Mouse (Mus musculus) hindbrain, embryonic 10.5 days (tissue): ENCODE measurements at regions not wholly inside any gene's neighbourhood (a gene's known extent, or its start where the extent isn't known, plus 50 kb on each side); places are given as distances from the start of the nearest gene placed in this dataset.

ENCODE experiments used
- DNase-seq: peaks from one replicate; pipeline ENCODE4 v3.0.0-alpha.2; 2017; ENCODE audit warnings: low spot score
- H3K27ac ChIP-seq: fragments of 300-500 bp; sonication (generic); 2 replicates; pipeline ENCODE4 v1.5.1; 2016; ENCODE audit warnings: mild to moderate bottlenecking, moderate library complexity
- H3K27me3 ChIP-seq: fragments of 300-500 bp; sonication (generic); 2 replicates; pipeline ENCODE4 v1.6.1; 2016; ENCODE audit warnings: mild to moderate bottlenecking; ENCODE audit not compliant: poor library complexity, insufficient read depth, severe bottlenecking
- H3K36me3 ChIP-seq: fragments of 300-500 bp; sonication (generic); 2 replicates; pipeline ENCODE4 v1.6.1; 2016; ENCODE audit warnings: mild to moderate bottlenecking, moderate library complexity
- H3K4me1 ChIP-seq: fragments of 300-500 bp; sonication (generic); replicated peaks from 2 replicates; pipeline ENCODE4 v1.6.1; 2016; ENCODE audit warnings: mild to moderate bottlenecking
- H3K4me3 ChIP-seq: fragments of 300-500 bp; sonication (generic); 2 replicates; pipeline ENCODE4 v1.5.1; 2016; ENCODE audit warnings: mild to moderate bottlenecking, moderate library complexity
- H3K9me3 ChIP-seq: fragments of 300-500 bp; sonication (generic); 2 replicates; pipeline ENCODE4 v1.6.1; 2016; ENCODE audit warnings: mild to moderate bottlenecking, moderate library complexity
- WGBS: fragments of 180-500 bp; shearing (Covaris S2); methylation state at CpG from one replicate; pipeline ENCODE4 v1.1.7; 2016; 5-methylcytosine and 5-hydroxymethylcytosine counted together

- no peaks in the 10 kb centered on the region for H3K27me3 ChIP-seq
- H3K36me3 ChIP-seq = no peaks in the 10 kb centered on the region
- H3K4me3 ChIP-seq = no peak overlapping the region
- no peaks in the 10 kb centered on the region for H3K9me3 ChIP-seq
- peaks cover 53% of the 10 kb centered on the region for H3K4me1 ChIP-seq
- no peak overlapping the region for H3K27ac ChIP-seq
- 88% methylated on average over 2 of the region's 2 CpGs for WGBS
- no peak for DNase-seq
These were observed 779.4 kb upstream of the Car8 start for GRCm38 (mm10) chr4:9018236-9018635.

DNA sequence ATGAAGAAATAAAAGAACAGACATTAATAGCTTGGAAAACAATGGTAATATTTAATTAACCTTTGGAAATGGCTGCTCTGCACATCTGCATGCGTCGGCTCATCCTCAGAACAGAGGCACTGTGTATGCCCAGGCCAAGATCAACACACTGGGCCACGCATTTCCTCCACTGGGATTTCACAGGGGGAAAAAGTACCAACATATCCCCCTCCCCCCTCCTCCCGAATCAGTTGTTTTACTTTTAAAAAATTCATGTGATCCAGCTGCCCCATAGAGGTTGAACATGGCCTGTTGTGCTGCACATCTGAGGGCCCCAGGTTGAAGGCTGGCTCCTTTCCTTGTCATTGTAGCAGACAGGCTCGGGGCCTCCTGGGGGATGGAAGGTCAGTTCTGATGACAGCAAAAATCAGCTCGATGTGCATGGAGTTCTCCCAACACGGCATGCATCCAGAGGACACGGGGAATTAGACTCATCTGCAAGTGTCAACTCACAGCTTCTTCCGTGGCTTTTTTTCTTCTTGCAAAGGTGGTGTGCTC, 777.7 kb upstream of the Car8 start:
- DNase-seq = no peak
- peak overlapping the region; percentile 83 for H3K27ac ChIP-seq

GRCm38 (mm10) chr4:9015528-9016503, 777.0 kb upstream of the Car8 start:
- H3K27me3 ChIP-seq = no peaks in the 10 kb centered on the region
- H3K4me3 ChIP-seq = no peak overlapping the region
- peak overlapping the region; percentile 83 for H3K27ac ChIP-seq
- no peaks in the 10 kb centered on the region for H3K36me3 ChIP-seq
- DNase-seq = peak; percentile 43
- 22% methylated on average over 14 of the region's 14 CpGs for WGBS
- H3K4me1 ChIP-seq = peaks cover 61% of the 10 kb centered on the region
- H3K9me3 ChIP-seq = no peaks in the 10 kb centered on the region

More for the DNA sequence above, 777.7 kb upstream of the Car8 start:
- 54% methylated on average over 9 of the region's 9 CpGs for WGBS
- H3K4me3 ChIP-seq = no peak overlapping the region
- no peaks in the 10 kb centered on the region for H3K9me3 ChIP-seq
- H3K36me3 ChIP-seq = no peaks in the 10 kb centered on the region
- H3K27me3 ChIP-seq = no peaks in the 10 kb centered on the region
- peaks cover 54% of the 10 kb centered on the region for H3K4me1 ChIP-seq

DNA sequence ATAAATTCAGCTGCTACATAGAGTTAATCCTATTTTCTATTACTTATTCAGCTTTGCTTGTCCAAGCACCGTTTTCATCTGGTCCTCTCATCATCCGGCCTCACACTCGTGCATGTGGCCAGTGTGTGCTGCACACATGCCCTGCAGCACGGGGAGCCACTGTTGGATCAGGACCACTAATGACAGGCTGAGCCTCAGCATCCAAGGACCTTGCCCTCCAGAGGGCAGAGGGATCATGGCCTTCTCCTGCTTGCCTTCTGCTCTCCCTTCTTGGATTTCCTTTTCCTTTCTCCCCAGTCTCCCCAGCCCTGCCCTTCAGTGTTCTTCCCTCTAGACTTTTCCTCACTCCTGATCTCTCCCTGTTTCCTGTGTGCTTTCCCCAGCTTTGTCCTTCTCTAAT, 776.1 kb upstream of the Car8 start:
- no peak for DNase-seq
- H3K9me3 ChIP-seq = no peaks in the 10 kb centered on the region
- peaks cover 68% of the 10 kb centered on the region for H3K4me1 ChIP-seq
- no peaks in the 10 kb centered on the region for H3K27me3 ChIP-seq
- peak overlapping the region; percentile 83 for H3K27ac ChIP-seq
- no peak overlapping the region for H3K4me3 ChIP-seq
- H3K36me3 ChIP-seq = no peaks in the 10 kb centered on the region
- 50% methylated on average over 4 of the region's 4 CpGs for WGBS

DNA sequence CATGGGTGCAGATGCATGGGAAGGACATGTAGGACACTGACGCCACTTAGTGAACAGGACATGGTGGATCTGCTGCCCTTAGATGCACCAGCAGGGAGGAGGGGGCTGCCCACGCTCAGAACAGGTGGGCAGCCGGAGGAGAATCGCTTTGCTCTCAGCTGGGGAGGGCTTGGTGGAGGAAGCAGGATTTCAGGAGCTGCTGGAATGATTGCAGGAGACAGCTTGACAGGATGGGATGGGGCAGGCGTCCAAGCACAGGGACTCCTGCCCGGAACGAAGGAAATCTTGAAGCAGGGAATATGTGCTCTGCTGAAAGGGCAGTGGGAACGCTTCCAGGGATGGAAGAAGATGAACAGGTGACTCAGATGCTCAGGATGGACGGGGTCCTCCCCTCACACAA, 773.9 kb upstream of the Car8 start:
- H3K4me1 ChIP-seq = peaks cover 61% of the 10 kb centered on the region
- 71% methylated on average over 9 of the region's 9 CpGs for WGBS
- H3K27ac ChIP-seq = no peak overlapping the region
- no peaks in the 10 kb centered on the region for H3K27me3 ChIP-seq
- no peak overlapping the region for H3K4me3 ChIP-seq
- H3K36me3 ChIP-seq = no peaks in the 10 kb centered on the region
- DNase-seq = no peak
- H3K9me3 ChIP-seq = no peaks in the 10 kb centered on the region

- no peak for DNase-seq
These were observed 773.1 kb upstream of the Car8 start for GRCm38 (mm10) chr4:9011952-9012351.

DNA sequence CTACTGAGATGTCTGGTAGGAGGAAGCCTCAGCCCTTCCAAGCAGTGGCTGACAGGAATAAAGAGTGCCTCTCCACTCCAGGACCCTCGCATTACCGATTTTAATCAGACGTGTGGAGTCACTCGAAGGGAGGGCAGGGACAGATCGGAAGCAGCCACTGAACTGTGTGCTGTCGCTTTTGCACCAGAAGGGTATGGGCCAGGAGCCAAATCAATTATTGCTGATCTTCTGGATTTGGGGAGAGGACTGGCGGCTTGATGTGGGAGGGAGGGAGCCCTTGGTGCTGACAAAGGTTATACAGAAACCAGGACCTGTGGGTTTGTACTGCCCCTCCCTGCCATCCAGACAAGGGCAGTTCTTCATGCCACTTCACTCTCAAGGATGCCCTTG, 772.3 kb upstream of the Car8 start:
- Histone ChIP-seq H3K9me3 (no peaks in the 10 kb centered on the region), H3K27me3 (no peaks in the 10 kb centered on the region), H3K4me1 (peaks cover 57% of the 10 kb centered on the region), H3K36me3 (no peaks in the 10 kb centered on the region), H3K27ac (peak overlapping the region; percentile 54), H3K4me3 (no peak overlapping the region)
- WGBS = 37% methylated on average over 7 of the region's 7 CpGs
- DNase-seq = no peak

More at GRCm38 (mm10) chr4:9011952-9012351, 773.1 kb upstream of the Car8 start:
- H3K4me3 ChIP-seq = no peak overlapping the region
- H3K4me1 ChIP-seq = peaks cover 59% of the 10 kb centered on the region
- H3K9me3 ChIP-seq = no peaks in the 10 kb centered on the region
- no peak overlapping the region for H3K27ac ChIP-seq
- 68% methylated on average over 3 of the region's 3 CpGs for WGBS
- H3K36me3 ChIP-seq = no peaks in the 10 kb centered on the region
- no peaks in the 10 kb centered on the region for H3K27me3 ChIP-seq

- H3K4me1 ChIP-seq = peaks cover 57% of the 10 kb centered on the region
- WGBS = 56% methylated on average over 17 of the region's 17 CpGs
- DNase-seq = no peak
These were observed 771.7 kb upstream of the Car8 start for GRCm38 (mm10) chr4:9010381-9011128.

GRCm38 (mm10) chr4:9009656-9010055, 770.8 kb upstream of the Car8 start:
- no peaks in the 10 kb centered on the region for H3K27me3 ChIP-seq
- WGBS = 61% methylated on average over 4 of the region's 4 CpGs
- no peak for DNase-seq
- H3K4me1 ChIP-seq = peaks cover 54% of the 10 kb centered on the region
- no peaks in the 10 kb centered on the region for H3K9me3 ChIP-seq
- no peak overlapping the region for H3K4me3 ChIP-seq
- H3K27ac ChIP-seq = peak overlapping the region; percentile 53
- no peaks in the 10 kb centered on the region for H3K36me3 ChIP-seq

More at GRCm38 (mm10) chr4:9010381-9011128, 771.7 kb upstream of the Car8 start:
- Histone ChIP-seq H3K27me3 (no peaks in the 10 kb centered on the region), H3K4me3 (no peak overlapping the region), H3K36me3 (no peaks in the 10 kb centered on the region), H3K9me3 (no peaks in the 10 kb centered on the region), H3K27ac (peak overlapping the region; percentile 54; the same call in 1 of the 2 replicates)

- Histone ChIP-seq H3K36me3 (no peaks in the 10 kb centered on the region), H3K9me3 (no peaks in the 10 kb centered on the region), H3K4me3 (no peak overlapping the region), H3K27me3 (no peaks in the 10 kb centered on the region), H3K4me1 (peaks cover 47% of the 10 kb centered on the region), H3K27ac (peak overlapping the region; percentile 77)
- 8% methylated on average over 8 of the region's 8 CpGs for WGBS
- DNase-seq = peak; percentile 53
These were observed 767.2 kb upstream of the Car8 start for GRCm38 (mm10) chr4:9005938-9006626.

GRCm38 (mm10) chr4:9003891-9004290, 765.0 kb upstream of the Car8 start:
- Histone ChIP-seq H3K36me3 (no peaks in the 10 kb centered on the region), H3K27me3 (no peaks in the 10 kb centered on the region), H3K4me1 (peaks cover 30% of the 10 kb centered on the region), H3K27ac (no peak overlapping the region), H3K9me3 (no peaks in the 10 kb centered on the region), H3K4me3 (no peak overlapping the region)
- 94% methylated on average over 1 of the region's 1 CpGs for WGBS
- no peak for DNase-seq

DNA sequence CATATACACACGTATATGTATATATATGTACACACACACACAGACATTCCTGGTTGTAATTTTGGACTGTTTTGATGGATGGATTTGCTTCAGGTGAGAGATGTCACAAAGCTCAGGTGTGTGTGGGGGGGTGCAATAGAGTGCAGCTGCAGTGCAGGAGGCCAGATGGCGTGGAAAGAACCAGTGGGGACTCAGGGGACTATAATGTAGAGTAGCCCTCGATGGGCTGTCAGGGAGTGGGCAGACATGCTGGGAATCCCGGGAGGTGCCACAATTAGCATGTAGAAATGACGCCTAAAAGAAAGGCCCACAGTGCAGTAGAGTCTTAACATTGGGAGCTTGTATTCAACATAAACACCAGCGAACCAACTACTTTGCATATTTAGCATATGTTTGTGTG, 763.5 kb upstream of the Car8 start:
- no peak overlapping the region for H3K4me3 ChIP-seq
- H3K9me3 ChIP-seq = no peaks in the 10 kb centered on the region
- no peaks in the 10 kb centered on the region for H3K36me3 ChIP-seq
- 68% methylated on average over 6 of the region's 6 CpGs for WGBS
- no peak overlapping the region for H3K27ac ChIP-seq
- peaks cover 30% of the 10 kb centered on the region for H3K4me1 ChIP-seq
- H3K27me3 ChIP-seq = no peaks in the 10 kb centered on the region
- DNase-seq = no peak
